Mouse (Mus musculus) embryonic facial prominence, embryonic 14.5 days (tissue): ENCODE measurements around the gene Dennd5b. TPM values are rescaled to one million over a fixed set of nuclear protein-coding genes. Genes with fewer than 3 reads are reported as not detected.
"Not testable (repeated sequence)": the region's sequence is repeated elsewhere in the genome, so short reads cannot be mapped to it uniquely, and the experiment has no call there.

Source experiments
- ATAC-seq: fragments of 200-750 bp; cut with Nextera tagmentation; 2 replicates; pipeline ENCODE4 v1.8.0; 2017; ENCODE audit warnings: low read depth, moderate number of reproducible peaks, moderate TSS enrichment
- DNase-seq: peaks from one replicate; pipeline ENCODE4 v3.0.0-alpha.2; 2015; ENCODE audit warnings: low spot score
- H3K27ac ChIP-seq: fragments of 300-500 bp; sonication (generic); replicated peaks from 2 replicates; pipeline ENCODE4 v1.5.1; 2014; ENCODE audit warnings: low read depth, mild to moderate bottlenecking, low read length, moderate library complexity
- H3K27me3 ChIP-seq: fragments of 300-500 bp; sonication (generic); replicated peaks from 2 replicates; pipeline ENCODE4 v1.6.1; 2014; ENCODE audit warnings: low read length; ENCODE audit not compliant: control insufficient read depth, insufficient read depth
- H3K36me3 ChIP-seq: fragments of 300-500 bp; sonication (generic); 2 replicates; pipeline ENCODE4 v1.6.1; 2014; ENCODE audit warnings: low read length, mixed read lengths; ENCODE audit not compliant: control insufficient read depth, insufficient read depth
- H3K4me1 ChIP-seq: fragments of 300-500 bp; sonication (generic); 2 replicates; pipeline ENCODE4 v1.6.1; 2014; ENCODE audit warnings: antibody characterized with exemption, low read length; ENCODE audit not compliant: control insufficient read depth, insufficient read depth
- H3K4me2 ChIP-seq: fragments of 300-500 bp; sonication (generic); 2 replicates; pipeline ENCODE4 v1.6.1; 2014; ENCODE audit warnings: low read depth, mild to moderate bottlenecking, low read length, moderate library complexity, mixed read lengths
- H3K4me3 ChIP-seq: fragments of 300-500 bp; sonication (generic); 2 replicates; pipeline ENCODE4 v1.5.1; 2014; ENCODE audit warnings: low read depth, mild to moderate bottlenecking, low read length
- H3K9ac ChIP-seq: fragments of 300-500 bp; sonication (generic); 2 replicates; pipeline ENCODE4 v1.6.1; 2014; ENCODE audit warnings: low read depth, mild to moderate bottlenecking, low read length, moderate library complexity, mixed read lengths
- H3K9me3 ChIP-seq: fragments of 300-500 bp; sonication (generic); 2 replicates; pipeline ENCODE4 v1.6.1; 2016; ENCODE audit warnings: low read length; ENCODE audit not compliant: control insufficient read depth
- WGBS: fragments of 180-500 bp; shearing (Covaris S2); extraction: QIAGEN DNeasy Blood & Tissue Kit; methylation state at CpG from one replicate; pipeline ENCODE4 v1.1.7; 2014; 5-methylcytosine and 5-hydroxymethylcytosine counted together
- polyA plus RNA-seq: library from polyadenylated mRNA; unstranded; fragments of >200 nt; fragmentation: Nextera tagmentation; extraction: Ambion mirVana; gene quantifications from 2 replicates; pipeline ENCODE4 v1.2.1, GENCODE M21; 2014

Dennd5b gene
- polyA plus RNA-seq, 1 experiment from 2014 or later, result 4.8 TPM

- DNase-seq, result no peak
- ATAC-seq, result no peak
Observed at GRCm38 (mm10) chr6:149134391-149135150, 33.1 kb upstream of the Dennd5b start.

GRCm38 (mm10) chr6:149132311-149133077 lies 31.0 kb upstream of the Dennd5b start:
- WGBS, result 29% methylated on average over 5 of the region's 5 CpGs
- peak; percentile 69; the same call in 1 of the 2 replicates for ATAC-seq
- H3K9me3 ChIP-seq, result no peaks in the 10 kb centered on the region

More at GRCm38 (mm10) chr6:149134391-149135150, 33.1 kb upstream of the Dennd5b start:
- no peaks in the 10 kb centered on the region for H3K36me3 ChIP-seq
- no peaks in the 10 kb centered on the region for H3K27me3 ChIP-seq
- no peak overlapping the region for H3K27ac ChIP-seq
- no peak overlapping the region for H3K4me3 ChIP-seq
- no peak overlapping the region for H3K4me2 ChIP-seq
- no peak overlapping the region for H3K9ac ChIP-seq
- no peaks in the 10 kb centered on the region for H3K4me1 ChIP-seq
- WGBS, result 26% methylated on average over 5 of the region's 5 CpGs
- no peaks in the 10 kb centered on the region for H3K9me3 ChIP-seq

GRCm38 (mm10) chr6:149131111-149131510 lies 29.6 kb upstream of the Dennd5b start:
- Histone ChIP-seq H3K9me3 (no peaks in the 10 kb centered on the region), H3K27me3 (no peaks in the 10 kb centered on the region)
- 20% methylated on average over 3 of the region's 3 CpGs for WGBS

More at GRCm38 (mm10) chr6:149132311-149133077, 31.0 kb upstream of the Dennd5b start:
- Histone ChIP-seq H3K27ac (no peak overlapping the region), H3K4me1 (no peaks in the 10 kb centered on the region), H3K4me2 (no peak overlapping the region), H3K36me3 (no peaks in the 10 kb centered on the region), H3K27me3 (no peaks in the 10 kb centered on the region), H3K4me3 (no peak overlapping the region), H3K9ac (0 out of 2 replicates have a peak overlapping the region, but pooled peaks have one; percentile 11)
- peak; percentile 89 for DNase-seq

GRCm38 (mm10) chr6:149129870-149130269 lies 28.4 kb upstream of the Dennd5b start, which contains the start of gene Gm10203:
TSS of gene Gm10203 (plus strand) at chr6:149130170.
- H3K36me3 ChIP-seq, H3K9ac ChIP-seq, ATAC-seq, H3K27ac ChIP-seq, H3K4me1 ChIP-seq, DNase-seq, H3K4me3 ChIP-seq, H3K27me3 ChIP-seq, H3K4me2 ChIP-seq, H3K9me3 ChIP-seq: not testable (repeated sequence)
- 81% methylated on average over 8 of the region's 8 CpGs for WGBS

More at GRCm38 (mm10) chr6:149131111-149131510, 29.6 kb upstream of the Dennd5b start:
- ATAC-seq, result peak; percentile 64; the same call in 1 of the 2 replicates
- Histone ChIP-seq H3K4me3 (no peak overlapping the region), H3K36me3 (no peaks in the 10 kb centered on the region), H3K4me1 (no peaks in the 10 kb centered on the region), H3K27ac (no peak overlapping the region), H3K4me2 (no peak overlapping the region), H3K9ac (no peak overlapping the region)
- no peak for DNase-seq

- Histone ChIP-seq H3K27me3 (no peaks in the 10 kb centered on the region), H3K4me1 (no peaks in the 10 kb centered on the region), H3K27ac (no peak overlapping the region), H3K4me3 (no peak overlapping the region), H3K36me3 (no peaks in the 10 kb centered on the region), H3K9me3 (no peaks in the 10 kb centered on the region), H3K9ac (no peak overlapping the region), H3K4me2 (no peak overlapping the region)
- WGBS, result 71% methylated on average over 4 of the region's 4 CpGs
- DNase-seq (no peak), ATAC-seq (no peak)
Observed at GRCm38 (mm10) chr6:149126675-149127074, 25.2 kb upstream of the Dennd5b start.

GRCm38 (mm10) chr6:149123042-149123441 lies 21.6 kb upstream of the Dennd5b start:
- no peak for ATAC-seq
- H3K9me3 ChIP-seq, result no peaks in the 10 kb centered on the region
- H3K4me2 ChIP-seq, result no peak overlapping the region
- no peak overlapping the region for H3K9ac ChIP-seq
- 87% methylated on average over 3 of the region's 3 CpGs for WGBS
- H3K27ac ChIP-seq, result no peak overlapping the region
- DNase-seq, result no peak
- no peaks in the 10 kb centered on the region for H3K4me1 ChIP-seq
- H3K27me3 ChIP-seq, result no peaks in the 10 kb centered on the region
- H3K4me3 ChIP-seq, result no peak overlapping the region
- H3K36me3 ChIP-seq, result no peaks in the 10 kb centered on the region

GRCm38 (mm10) chr6:149119853-149120252 lies 18.4 kb upstream of the Dennd5b start:
- Histone ChIP-seq H3K4me3 (no peak overlapping the region), H3K27me3 (no peaks in the 10 kb centered on the region), H3K36me3 (no peaks in the 10 kb centered on the region), H3K4me1 (no peaks in the 10 kb centered on the region), H3K4me2 (no peak overlapping the region), H3K9me3 (no peaks in the 10 kb centered on the region), H3K9ac (no peak overlapping the region), H3K27ac (no peak overlapping the region)
- ATAC-seq (peak; percentile 62), DNase-seq (peak; percentile 76)
- WGBS, result 34% methylated on average over 2 of the region's 2 CpGs

- Histone ChIP-seq H3K4me2 (no peak overlapping the region), H3K36me3 (no peaks in the 10 kb centered on the region), H3K9ac (no peak overlapping the region), H3K27ac (no peak overlapping the region), H3K4me1 (no peaks in the 10 kb centered on the region), H3K9me3 (no peaks in the 10 kb centered on the region), H3K4me3 (no peak overlapping the region), H3K27me3 (no peaks in the 10 kb centered on the region)
- 54% methylated on average over 2 of the region's 2 CpGs for WGBS
- DNase-seq (no peak), ATAC-seq (no peak)
Observed at GRCm38 (mm10) chr6:149118935-149119334, 17.5 kb upstream of the Dennd5b start.
